Mouse (Mus musculus) hindbrain, postnatal 0 days (tissue): ENCODE data around the gene Glb1. TPM values are rescaled to one million over a fixed set of nuclear protein-coding genes. Genes with fewer than 3 reads are reported as not detected.

Experiments
- ATAC-seq: fragments of 200-750 bp; cut with Nextera tagmentation; 2 replicates; pipeline ENCODE4 v1.8.0; 2017; ENCODE audit warnings: mild to moderate bottlenecking, moderate TSS enrichment, moderate library complexity
- DNase-seq: peaks from one replicate; pipeline ENCODE4 v3.0.0-alpha.2; 2015; ENCODE audit warnings: low spot score
- H3K27ac ChIP-seq: fragments of 300-500 bp; sonication (generic); 2 replicates; pipeline ENCODE4 v1.5.1; 2014; ENCODE audit warnings: mild to moderate bottlenecking
- H3K27me3 ChIP-seq: fragments of 300-500 bp; sonication (generic); 2 replicates; pipeline ENCODE4 v1.6.1; 2014; ENCODE audit warnings: low read length, mixed read lengths; ENCODE audit not compliant: insufficient read depth
- H3K36me3 ChIP-seq: fragments of 300-500 bp; sonication (generic); 2 replicates; pipeline ENCODE4 v1.6.1; 2014; ENCODE audit warnings: low read length, mixed read lengths; ENCODE audit not compliant: insufficient read depth
- H3K4me1 ChIP-seq: fragments of 300-500 bp; sonication (generic); 2 replicates; pipeline ENCODE4 v1.6.1; 2014; ENCODE audit warnings: antibody characterized with exemption, low read length, mixed read lengths; ENCODE audit not compliant: insufficient read depth
- H3K4me2 ChIP-seq: fragments of 300-500 bp; sonication (generic); 2 replicates; pipeline ENCODE4 v1.6.1; 2014; ENCODE audit warnings: low read depth, mild to moderate bottlenecking, low read length, moderate library complexity, mixed read lengths
- H3K4me3 ChIP-seq: fragments of 300-500 bp; sonication (generic); 2 replicates; pipeline ENCODE4 v1.5.1; 2014; ENCODE audit warnings: low read length
- H3K9ac ChIP-seq: fragments of 300-500 bp; sonication (generic); replicated peaks from 2 replicates; pipeline ENCODE4 v1.6.1; 2014; ENCODE audit warnings: mild to moderate bottlenecking, low read length, moderate library complexity, mixed read lengths
- H3K9me3 ChIP-seq: fragments of 300-500 bp; sonication (generic); 2 replicates; pipeline ENCODE4 v1.6.1; 2016; ENCODE audit warnings: low read length, mixed read lengths
- CTCF ChIP-seq: IDR thresholded peaks from 2 replicates; pipeline ENCODE4 v1.5.1; 2016; ENCODE audit warnings: antibody characterized with exemption, control low read depth, low read depth
- WGBS: fragments of 180-500 bp; shearing (Covaris S2); extraction: QIAGEN DNeasy Blood & Tissue Kit; methylation state at CpG from one replicate; pipeline ENCODE4 v1.1.7; 2014; 5-methylcytosine and 5-hydroxymethylcytosine counted together
- polyA plus RNA-seq: library from polyadenylated mRNA; unstranded; fragments of >200 nt; fragmentation: Nextera tagmentation; extraction: Ambion mirVana; gene quantifications from 2 replicates; pipeline ENCODE4 v1.2.1, GENCODE M21; 2015
- total RNA-seq: library from RNA; depleted of rRNA; stranded (reverse); fragments of >200 nt; gene quantifications from 2 replicates; pipeline ENCODE4 v1.2.3, GENCODE M21; 2014

Glb1 gene
- total and polyA plus RNA-seq, 2 experiments from 2014 or later = 36.2 to 41.9 TPM

GRCm38 (mm10) chr9:114411295-114411694 is 10.4 kb downstream of the Glb1 start:
- no peaks in the 10 kb centered on the region for H3K4me1 ChIP-seq
- no peak overlapping the region for H3K4me3 ChIP-seq
- no peak for ATAC-seq
- no peaks in the 10 kb centered on the region for H3K27me3 ChIP-seq
- no peak overlapping the region for H3K4me2 ChIP-seq
- 95% methylated on average over 5 of the region's 5 CpGs for WGBS
- no peak overlapping the region for H3K27ac ChIP-seq
- H3K36me3 ChIP-seq = peaks cover 6% of the 10 kb centered on the region; the same call in 1 of the 2 replicates
- H3K9me3 ChIP-seq = no peaks in the 10 kb centered on the region
- no peak for TF ChIP-seq CTCF
- no peak overlapping the region for H3K9ac ChIP-seq
- DNase-seq = no peak

GRCm38 (mm10) chr9:114412406-114412805 is 11.5 kb downstream of the Glb1 start:
- Histone ChIP-seq H3K9me3 (no peaks in the 10 kb centered on the region), H3K27ac (no peak overlapping the region), H3K36me3 (peaks cover 6% of the 10 kb centered on the region; the same call in 1 of the 2 replicates), H3K4me3 (no peak overlapping the region), H3K4me1 (no peaks in the 10 kb centered on the region), H3K9ac (no peak overlapping the region), H3K4me2 (no peak overlapping the region), H3K27me3 (no peaks in the 10 kb centered on the region)
- TF ChIP-seq CTCF = no peak
- ATAC-seq (no peak), DNase-seq (no peak)
- 93% methylated on average over 9 of the region's 9 CpGs for WGBS

GRCm38 (mm10) chr9:114413866-114414265 is 13.0 kb downstream of the Glb1 start:
- DNase-seq = no peak
- H3K4me1 ChIP-seq = no peaks in the 10 kb centered on the region
- no peak overlapping the region for H3K4me2 ChIP-seq
- H3K9ac ChIP-seq = no peak overlapping the region
- H3K4me3 ChIP-seq = no peak overlapping the region
- no peaks in the 10 kb centered on the region for H3K9me3 ChIP-seq
- peaks cover 6% of the 10 kb centered on the region; the same call in 1 of the 2 replicates for H3K36me3 ChIP-seq
- no peak for ATAC-seq
- TF ChIP-seq CTCF = no peak
- WGBS = 89% methylated on average over 12 of the region's 12 CpGs
- H3K27me3 ChIP-seq = no peaks in the 10 kb centered on the region
- H3K27ac ChIP-seq = no peak overlapping the region

- H3K27ac ChIP-seq = no peak overlapping the region
- H3K4me3 ChIP-seq = no peak overlapping the region
- no peaks in the 10 kb centered on the region for H3K27me3 ChIP-seq
- no peaks in the 10 kb centered on the region for H3K36me3 ChIP-seq
- peak; percentile 92 for TF ChIP-seq CTCF
- H3K9ac ChIP-seq = no peak overlapping the region
- H3K4me1 ChIP-seq = no peaks in the 10 kb centered on the region
- WGBS = 20% methylated on average over 11 of the region's 11 CpGs
- DNase-seq (peak; percentile 82), ATAC-seq (no peak)
- H3K4me2 ChIP-seq = no peak overlapping the region
- no peaks in the 10 kb centered on the region for H3K9me3 ChIP-seq
These were observed 14.8 kb downstream of the Glb1 start for GRCm38 (mm10) chr9:114415701-114416100.

- H3K4me3 ChIP-seq = no peak overlapping the region
- H3K27me3 ChIP-seq = no peaks in the 10 kb centered on the region
- no peaks in the 10 kb centered on the region for H3K9me3 ChIP-seq
- WGBS = 91% methylated on average over 21 of the region's 21 CpGs
- no peaks in the 10 kb centered on the region for H3K4me1 ChIP-seq
- no peak overlapping the region for H3K27ac ChIP-seq
- no peaks in the 10 kb centered on the region for H3K36me3 ChIP-seq
- H3K9ac ChIP-seq = no peak overlapping the region
- TF ChIP-seq CTCF = no peak
- DNase-seq = no peak
- no peak for ATAC-seq
- H3K4me2 ChIP-seq = no peak overlapping the region
These were observed 16.0 kb downstream of the Glb1 start for GRCm38 (mm10) chr9:114416646-114417517.

- Histone ChIP-seq H3K27me3 (no peaks in the 10 kb centered on the region), H3K4me2 (no peak overlapping the region), H3K4me1 (no peaks in the 10 kb centered on the region), H3K4me3 (no peak overlapping the region), H3K27ac (no peak overlapping the region), H3K36me3 (no peaks in the 10 kb centered on the region), H3K9me3 (no peaks in the 10 kb centered on the region), H3K9ac (no peak overlapping the region)
- DNase-seq (peak; percentile 56), ATAC-seq (no peak)
- peak; percentile 68 for TF ChIP-seq CTCF
- WGBS = 91% methylated on average over 5 of the region's 7 CpGs
These were observed 17.3 kb downstream of the Glb1 start for GRCm38 (mm10) chr9:114418187-114418586.

GRCm38 (mm10) chr9:114420443-114420842 is 19.6 kb downstream of the Glb1 start:
- Histone ChIP-seq H3K4me2 (no peak overlapping the region), H3K9ac (no peak overlapping the region), H3K27ac (no peak overlapping the region), H3K9me3 (no peaks in the 10 kb centered on the region), H3K4me3 (no peak overlapping the region), H3K4me1 (no peaks in the 10 kb centered on the region), H3K27me3 (no peaks in the 10 kb centered on the region), H3K36me3 (no peaks in the 10 kb centered on the region; the same call in 1 of the 2 replicates)
- WGBS = 89% methylated on average over 8 of the region's 8 CpGs
- no peak for TF ChIP-seq CTCF
- no peak for ATAC-seq
- no peak for DNase-seq
